Mouse (Mus musculus) neutrophil, adult 5-6 weeks (primary cell): Measurements from ENCODE around the gene Bpifb3. TPM values are rescaled to one million over a fixed set of nuclear protein-coding genes. Genes with fewer than 3 reads are reported as not detected.

ENCODE experiments used
- ATAC-seq: fragments of 151-379, 151-347 bp; 2 replicates; pipeline ENCODE4 v1.8.0; 2017; ENCODE audit warnings: mild to moderate bottlenecking, moderate TSS enrichment; ENCODE audit not compliant: insufficient number of reproducible peaks, poor library complexity, low FRiP score, severe bottlenecking; ENCODE audit errors: extremely low read depth
- total RNA-seq: library from RNA; stranded (forward); fragments of 200-1000 nt; gene quantifications from 2 replicates; pipeline ENCODE4 v1.2.3, GENCODE M21; 2017

The Bpifb3 gene
- not detected in 2 replicates for total RNA-seq

- ATAC-seq = no peak
Observed at GRCm38 (mm10) chr2:153917930-153918329, at the start of gene Bpifb3. Gene Bpifb3, plus strand, starts transcription at chr2:153918230.

- ATAC-seq = no peak
Observed at GRCm38 (mm10) chr2:153870984-153871383, 47.0 kb upstream of the Bpifb3 start, which contains the start of gene Sun5. Gene Sun5, minus strand, starts transcription at chr2:153871084.

- ATAC-seq = no peak
Observed at GRCm38 (mm10) chr2:153874745-153875144, 43.3 kb upstream of the Bpifb3 start, which contains the start of gene Bpifb2. Gene Bpifb2, plus strand, starts transcription at chr2:153875045.

- ATAC-seq = no peak
Observed at GRCm38 (mm10) chr2:153899111-153899510, 18.9 kb upstream of the Bpifb3 start.

GRCm38 (mm10) chr2:153900088-153900487, 17.9 kb upstream of the Bpifb3 start, which contains the start of gene Bpifb6:
Gene Bpifb6, plus strand, starts transcription at chr2:153900388.
- no peak for ATAC-seq

- ATAC-seq = no peak
Observed at GRCm38 (mm10) chr2:153902726-153903125, 15.3 kb upstream of the Bpifb3 start.

- ATAC-seq = no peak
Observed at GRCm38 (mm10) chr2:153906626-153907025, 11.4 kb upstream of the Bpifb3 start.

- no peak for ATAC-seq
Observed at GRCm38 (mm10) chr2:153914151-153914550, 3.9 kb upstream of the Bpifb3 start.

- ATAC-seq = no peak
Observed at GRCm38 (mm10) chr2:153921246-153921645, 3.2 kb downstream of the Bpifb3 start.

- no peak for ATAC-seq
Observed at GRCm38 (mm10) chr2:153929871-153930413, 11.9 kb downstream of the Bpifb3 start.

- no peak for ATAC-seq
Observed at GRCm38 (mm10) chr2:153931125-153931524, 13.1 kb downstream of the Bpifb3 start.

- ATAC-seq = no peak
Observed at GRCm38 (mm10) chr2:153933311-153933710, 15.3 kb downstream of the Bpifb3 start.

- no peak for ATAC-seq
Observed at GRCm38 (mm10) chr2:153935348-153935747, 17.3 kb downstream of the Bpifb3 start.

GRCm38 (mm10) chr2:153937843-153938242, 19.8 kb downstream of the Bpifb3 start, which contains the start of gene Bpifb4:
Gene Bpifb4, plus strand, starts transcription at chr2:153938212.
- no peak for ATAC-seq

- ATAC-seq = no peak
Observed at GRCm38 (mm10) chr2:153943537-153943936, 25.5 kb downstream of the Bpifb3 start.

- no peak for ATAC-seq
Observed at GRCm38 (mm10) chr2:153944567-153944966, 26.5 kb downstream of the Bpifb3 start.

- no peak for ATAC-seq
Observed at GRCm38 (mm10) chr2:153952897-153953296, 34.9 kb downstream of the Bpifb3 start.

GRCm38 (mm10) chr2:153953836-153954235, 35.8 kb downstream of the Bpifb3 start:
- ATAC-seq = no peak

GRCm38 (mm10) chr2:153962821-153963331, 44.8 kb downstream of the Bpifb3 start:
- no peak for ATAC-seq

- ATAC-seq = no peak
Observed at GRCm38 (mm10) chr2:153963334-153963733, 45.3 kb downstream of the Bpifb3 start.

GRCm38 (mm10) chr2:153970221-153970620, 52.2 kb downstream of the Bpifb3 start:
- ATAC-seq = no peak
